Mouse (Mus musculus): ENCODE data around the gene Klf9.
"Not testable (repeated sequence)": the region's sequence is repeated elsewhere in the genome, so short reads cannot be mapped to it uniquely, and the experiment has no call there.

Klf9 gene

GRCm38 (mm10) chr19:23141391-23142281, 610 bp downstream of the Klf9 start:
- DNase-seq (ENCODE audit: low spot score), result peak; percentile 65

DNA sequence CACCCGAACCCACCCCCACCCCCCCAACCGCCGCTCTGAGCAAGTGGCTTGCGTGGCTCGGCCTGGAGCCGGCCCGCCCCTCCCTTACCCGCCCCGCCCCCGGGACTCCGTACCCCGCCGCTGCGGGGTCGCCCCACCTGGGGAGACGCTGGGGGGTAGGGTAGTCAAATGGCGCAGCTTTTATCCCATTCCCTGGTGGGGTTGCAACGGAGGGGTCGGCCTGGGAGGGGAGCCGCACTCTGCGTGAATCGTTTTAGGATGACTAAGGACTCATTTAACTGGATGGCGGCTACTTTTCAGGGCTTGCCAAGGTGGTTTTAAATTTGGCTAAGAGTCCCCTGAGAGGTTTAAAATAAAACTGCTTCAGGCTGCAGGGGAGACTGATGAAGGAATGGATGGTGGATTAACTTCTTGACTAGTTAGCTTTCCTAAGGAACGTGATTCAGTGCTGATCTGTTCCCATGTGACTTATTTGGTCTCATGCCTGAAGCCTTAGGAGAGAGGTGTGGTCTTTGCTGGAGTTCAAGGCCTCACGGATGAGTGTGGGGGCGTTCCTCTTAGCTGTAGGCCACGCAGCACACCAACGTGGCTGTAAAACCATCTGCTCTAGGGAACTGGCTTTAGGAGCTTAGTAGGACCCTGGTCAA, 1.5 kb downstream of the Klf9 start:
- DNase-seq (ENCODE audit: low spot score), result no peak

DNA sequence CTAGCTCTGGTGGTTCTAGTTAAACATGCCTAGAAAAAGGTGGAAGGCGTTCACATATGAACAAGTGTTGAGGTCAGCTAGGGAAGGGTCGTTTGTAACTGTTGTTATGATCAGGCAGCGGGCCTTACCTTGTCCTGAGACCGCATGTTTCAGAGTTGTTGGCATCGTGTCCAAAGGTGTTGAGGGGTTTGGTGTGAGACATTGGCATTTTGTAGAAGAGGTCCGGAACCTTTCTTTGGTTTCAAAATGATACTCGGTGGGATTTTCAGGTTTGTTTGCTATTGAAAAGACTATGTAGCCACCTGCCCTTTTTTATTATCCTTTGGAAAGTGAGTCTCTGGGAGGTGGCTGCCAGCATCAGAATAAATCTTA, 2.0 kb downstream of the Klf9 start:
- no peak for DNase-seq (ENCODE audit: low spot score)

GRCm38 (mm10) chr19:23143541-23143940, 2.5 kb downstream of the Klf9 start:
- DNase-seq (ENCODE audit: low spot score), result no peak

GRCm38 (mm10) chr19:23144031-23144430, 3.0 kb downstream of the Klf9 start:
- no peak for DNase-seq (ENCODE audit: low spot score)

DNA sequence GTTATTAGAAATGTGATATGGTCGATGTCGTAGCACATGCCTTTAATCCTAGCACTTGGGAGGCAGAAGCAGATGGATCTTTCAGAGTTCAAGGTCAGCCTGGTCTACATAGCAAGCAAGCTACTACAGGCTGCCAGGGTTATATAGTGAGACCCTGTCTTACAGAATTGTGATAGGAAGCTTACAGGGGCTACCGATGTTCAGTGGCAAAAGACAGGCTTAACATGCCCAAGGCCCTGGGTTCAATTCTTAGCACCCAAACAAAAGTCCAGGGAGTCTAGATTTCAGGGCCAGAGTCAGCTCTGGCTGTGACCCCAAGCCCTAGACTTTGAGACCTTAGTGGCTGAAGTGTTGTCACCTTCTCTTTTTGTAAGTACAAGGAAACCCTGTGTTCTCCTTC, 4.1 kb downstream of the Klf9 start:
- no peak for DNase-seq (ENCODE audit: low spot score)

GRCm38 (mm10) chr19:23145575-23145974, 4.5 kb downstream of the Klf9 start:
- not testable (repeated sequence) for DNase-seq (ENCODE audit: low spot score)

DNA sequence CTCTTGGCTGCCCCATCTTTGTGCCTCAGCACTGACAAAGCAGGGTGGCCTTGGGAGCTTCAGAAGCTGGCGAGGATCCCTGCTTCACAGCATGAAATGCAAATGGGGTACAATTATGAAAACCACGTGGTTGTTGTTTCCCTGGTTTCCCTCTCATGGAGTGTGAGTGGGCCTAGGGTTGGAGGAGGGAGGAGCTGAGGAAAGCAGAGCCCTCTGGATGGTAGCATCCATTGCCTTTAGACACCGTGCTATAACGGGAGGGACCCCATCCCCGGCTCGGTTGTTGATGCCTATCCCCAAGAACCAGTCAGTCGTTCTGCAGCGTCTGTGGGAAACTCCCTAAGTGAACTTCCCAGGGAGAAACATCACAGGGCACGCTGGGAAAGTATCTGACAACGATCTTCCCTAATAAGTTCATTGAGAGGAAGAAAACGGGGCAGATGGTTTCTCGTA, 5.4 kb downstream of the Klf9 start:
- DNase-seq (ENCODE audit: low spot score), result no peak

- no peak for DNase-seq (ENCODE audit: low spot score)
These were observed 6.3 kb downstream of the Klf9 start for GRCm38 (mm10) chr19:23147026-23147966.

- no peak for DNase-seq (ENCODE audit: low spot score)
These were observed 8.7 kb downstream of the Klf9 start for GRCm38 (mm10) chr19:23149465-23150410.

DNA sequence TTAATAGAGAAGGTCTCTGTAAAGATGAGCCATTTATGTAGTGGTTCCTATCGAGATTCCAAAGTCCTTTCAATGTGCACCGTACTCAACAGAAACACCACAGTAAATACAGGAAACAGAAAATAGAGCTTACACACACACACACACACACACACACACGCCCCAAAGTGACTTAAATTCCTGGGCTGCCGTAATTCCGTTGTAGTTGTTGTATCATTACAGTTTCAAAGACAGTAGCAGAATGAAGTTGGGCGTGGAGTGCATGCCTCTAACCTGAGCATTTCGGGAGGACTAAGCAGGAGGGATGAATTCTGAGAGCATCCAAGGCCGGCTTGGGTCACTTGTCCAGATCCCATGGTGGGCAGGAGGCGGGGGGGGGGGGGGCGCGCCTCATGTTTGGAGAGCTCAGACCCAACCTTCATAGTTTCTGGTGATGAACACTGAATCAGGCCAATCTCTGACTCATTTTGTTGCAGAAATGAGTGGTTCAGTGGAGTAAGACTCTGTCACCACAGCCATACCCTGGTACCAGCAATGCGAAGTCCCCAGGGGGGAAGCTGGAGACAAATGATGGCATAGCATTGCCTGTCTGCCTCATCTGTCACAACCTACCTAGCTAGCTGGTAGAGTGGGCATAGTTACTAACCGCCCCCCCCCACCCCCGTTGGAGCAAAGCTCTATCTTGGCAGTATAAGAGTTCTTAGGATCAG, 9.7 kb downstream of the Klf9 start:
- DNase-seq (ENCODE audit: low spot score), result no peak

- DNase-seq (ENCODE audit: low spot score), result peak; percentile 39
These were observed 10.6 kb downstream of the Klf9 start for GRCm38 (mm10) chr19:23151651-23152070.

GRCm38 (mm10) chr19:23152201-23152640, 11.2 kb downstream of the Klf9 start:
- no peak for DNase-seq (ENCODE audit: low spot score)

DNA sequence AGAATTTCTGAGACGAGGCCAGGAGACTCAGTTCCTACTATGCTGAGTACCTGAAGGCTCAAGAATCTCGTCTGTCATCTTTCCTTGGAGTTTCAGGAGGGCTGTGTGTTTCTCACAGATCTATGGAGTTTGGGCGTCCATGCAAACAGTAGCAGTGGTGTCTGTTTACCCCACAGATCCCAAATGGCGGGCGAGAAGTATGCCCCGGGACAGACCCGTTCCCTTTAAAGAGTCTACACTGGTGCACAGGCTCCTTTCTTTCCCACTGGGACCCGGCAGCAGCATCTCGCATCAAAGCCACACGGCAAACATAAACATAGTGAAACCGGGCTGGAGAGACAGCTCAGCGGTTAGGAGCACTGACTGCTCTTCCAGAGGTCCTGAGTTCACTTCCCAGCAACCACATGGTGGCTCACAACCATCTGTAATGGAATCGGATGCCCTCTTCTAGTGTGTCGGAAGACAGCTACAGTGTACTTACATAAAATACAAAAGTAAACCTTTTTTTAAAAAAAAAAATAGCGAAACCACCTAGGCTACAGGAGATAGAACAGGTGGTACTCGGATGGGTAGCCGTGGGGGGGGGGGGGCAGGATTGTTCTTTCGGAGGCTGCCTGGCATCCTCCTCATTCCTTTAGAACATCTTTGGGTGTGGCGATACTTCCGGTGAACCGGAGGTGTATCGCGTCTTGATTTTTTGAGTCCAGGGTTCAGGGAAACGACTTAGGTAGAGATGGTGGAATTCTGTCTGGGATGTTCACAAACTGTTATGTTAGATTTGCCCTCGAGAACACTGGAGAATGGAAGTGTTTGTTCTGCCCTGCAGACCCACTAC, 12.0 kb downstream of the Klf9 start:
- DNase-seq (ENCODE audit: low spot score), result no peak

DNA sequence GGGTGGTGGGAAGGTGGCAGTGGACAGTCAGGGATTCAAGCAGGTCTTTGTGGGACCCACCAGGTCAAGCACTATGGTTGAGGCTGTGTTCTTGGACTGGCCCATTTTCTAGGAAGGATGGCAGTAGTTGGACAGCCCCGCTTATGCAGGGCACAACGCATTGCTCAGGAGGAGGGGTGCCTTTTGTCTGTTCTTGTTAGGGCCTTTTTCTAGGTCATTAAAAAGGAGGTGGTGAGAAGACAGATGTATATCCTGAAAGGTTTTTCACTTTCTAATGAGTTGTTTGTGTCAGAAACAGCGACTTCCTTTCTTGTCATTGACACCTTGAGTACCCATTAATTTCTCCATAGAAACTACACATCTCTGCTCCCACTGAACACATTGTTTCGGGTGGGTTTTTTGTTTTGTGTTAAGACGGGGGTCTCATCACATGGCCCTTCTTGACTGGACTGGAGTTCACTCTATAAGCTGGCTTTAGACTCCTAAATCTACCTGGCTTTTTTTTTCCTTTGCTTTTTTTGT, 12.6 kb downstream of the Klf9 start:
- no peak for DNase-seq (ENCODE audit: low spot score)

GRCm38 (mm10) chr19:23159780-23160395, 18.9 kb downstream of the Klf9 start:
- DNase-seq (ENCODE audit: low spot score), result no peak

DNA sequence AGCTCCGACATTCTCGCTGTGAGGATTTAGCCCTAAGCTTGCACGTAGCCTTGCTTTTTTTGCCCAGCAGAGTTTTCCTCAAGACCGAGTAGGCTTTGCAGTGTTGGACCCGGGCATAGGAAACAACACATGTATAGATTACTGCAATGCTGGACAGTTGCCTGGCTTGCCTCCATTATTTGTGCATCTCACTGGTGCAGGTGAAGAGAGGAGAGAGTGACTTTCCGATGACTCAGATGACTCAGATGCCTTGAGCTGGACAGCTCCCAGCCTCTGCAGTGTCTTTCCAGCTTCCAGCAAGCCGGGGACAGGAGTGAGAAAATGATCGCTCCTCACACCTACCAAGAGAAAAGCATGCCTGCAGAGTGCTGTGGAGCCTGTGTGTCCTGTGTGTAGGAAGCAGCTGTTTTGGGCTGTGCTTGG, 21.4 kb downstream of the Klf9 start:
- no peak for DNase-seq (ENCODE audit: low spot score)

DNA sequence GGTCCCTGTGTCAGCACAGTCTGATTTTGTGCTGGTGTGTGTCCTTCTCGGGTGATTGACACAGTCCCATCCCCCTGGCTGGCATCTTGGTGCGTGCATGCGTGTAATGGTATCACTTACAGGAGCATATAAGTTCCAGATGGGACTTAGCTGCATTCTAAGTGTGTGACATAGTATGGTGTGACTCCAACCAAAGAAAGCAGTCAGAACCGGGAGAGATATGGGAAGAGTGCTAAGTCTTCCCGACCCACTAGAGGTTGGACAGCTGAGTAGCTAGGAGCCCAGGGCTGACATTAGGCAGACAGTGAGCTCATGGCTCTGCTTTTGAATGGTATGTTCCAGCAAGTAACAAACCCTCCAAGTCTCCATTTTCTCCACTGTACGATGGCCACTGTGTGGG, 21.9 kb downstream of the Klf9 start:
- DNase-seq (ENCODE audit: low spot score), result no peak

DNA sequence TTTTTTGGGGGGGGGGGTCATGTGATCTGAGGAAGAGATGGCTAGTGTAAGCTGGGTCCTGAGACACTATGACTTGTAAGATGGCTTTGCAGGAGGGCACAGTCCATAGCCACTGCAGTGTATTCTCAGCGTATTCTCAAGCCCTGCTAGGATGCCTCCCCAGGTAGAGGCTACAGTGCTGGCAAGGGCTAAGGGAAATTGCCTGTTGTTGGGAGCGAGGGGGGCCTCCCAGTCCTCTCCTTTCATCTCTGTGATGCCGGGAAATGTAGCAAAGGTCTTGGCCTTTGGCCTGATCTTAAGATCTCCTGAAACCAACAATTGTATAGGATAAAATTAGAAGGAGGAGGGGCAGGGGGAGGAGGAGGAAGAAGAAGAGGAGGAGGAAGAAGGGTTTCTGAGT, 22.3 kb downstream of the Klf9 start:
- no peak for DNase-seq (ENCODE audit: low spot score)
